In the genomic region with DNA sequence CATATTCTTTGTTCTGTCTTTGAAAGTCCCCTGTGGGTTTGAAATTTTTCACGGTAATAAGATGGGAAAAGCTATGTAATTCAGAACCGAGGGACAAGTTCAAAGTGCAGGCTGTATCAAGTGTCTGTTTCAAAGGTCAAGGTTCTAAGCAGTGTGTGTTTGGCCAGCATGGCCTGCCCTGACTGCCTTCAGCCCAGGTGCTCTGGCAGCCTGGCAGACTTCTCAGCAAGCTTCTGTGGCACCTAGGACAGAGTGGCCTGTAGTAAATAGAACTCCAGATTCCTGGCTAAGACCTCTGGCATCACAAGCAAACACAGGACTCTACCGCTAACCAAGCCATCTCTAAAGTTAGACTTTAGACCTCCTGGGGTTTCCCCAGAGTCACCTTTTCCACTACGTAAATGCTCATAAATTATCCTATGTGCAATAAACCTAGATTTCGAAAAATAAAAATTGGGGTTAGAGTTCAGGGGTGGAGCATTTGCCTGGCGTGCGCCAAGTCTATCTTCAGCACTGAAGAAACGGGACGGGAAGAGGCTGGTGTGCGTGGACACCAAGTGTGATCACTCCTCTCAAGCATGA, we compare ENCODE assay signal across 18 mouse cellular contexts.
A peak's percentile ranks its signal among the peaks of the same experiment; 100 is the strongest.
DNase-seq lines count a peak whose midpoint lies in the region; ATAC-seq lines count a peak whose summit lies in the region.
"Had no signal": no experiment of that assay in that cellular context is flagged by ENCODE, and none has a peak within 500 bp of the region (broad histone marks: within the 10 kb centered on the region; RNA-seq: fewer than 3 reads in every experiment).

No protein-coding gene starts in this region.

- no peaks in the 10 kb centered on the region for H3K4me1 ChIP-seq in midbrain, embryonic 11.5 days (ENCODE audit: control insufficient read depth, insufficient read depth, low read length)
- no peaks in the 10 kb centered on the region for H3K4me1 ChIP-seq in midbrain, embryonic 14.5 days (ENCODE audit: control insufficient read depth, insufficient read depth, low read length)
- H3K4me1 ChIP-seq: forebrain, embryonic 15.5 days; heart, embryonic 13.5 days; megakaryocyte, embryonic 14.5 days had no signal

- ATAC-seq in midbrain, embryonic 11.5 days (ENCODE audit: low FRiP score) = no peak
- ATAC-seq in midbrain, embryonic 14.5 days (ENCODE audit: low FRiP score, low TSS enrichment) = no peak
- ATAC-seq in activated CD4-positive, CD25-positive, alpha-beta regulatory T cell, adult 4 months = no peak
- ATAC-seq: forebrain, embryonic 15.5 days; inflammation-experienced regulatory T-cells, adult 6 months; liver, postnatal 0 days; midbrain, embryonic 16.5 days had no signal

- no peak overlapping the region for H3K9ac ChIP-seq in midbrain, embryonic 11.5 days (ENCODE audit: low read length)
- H3K9ac ChIP-seq in midbrain, embryonic 14.5 days (replicated peaks; ENCODE audit: low read length) = no peak overlapping the region
- H3K9ac ChIP-seq: forebrain, embryonic 15.5 days; heart, embryonic 13.5 days; hindbrain, embryonic 13.5 days; limb, embryonic 15.5 days; liver, postnatal 0 days had no signal

- no peaks in the 10 kb centered on the region for H3K9me3 ChIP-seq in midbrain, embryonic 11.5 days (ENCODE audit: control insufficient read depth, low read length)
- no peaks in the 10 kb centered on the region for H3K9me3 ChIP-seq in midbrain, embryonic 14.5 days (ENCODE audit: control insufficient read depth, low read length)
- H3K9me3 ChIP-seq: forebrain, embryonic 15.5 days; heart, embryonic 13.5 days; hindbrain, embryonic 13.5 days; limb, embryonic 15.5 days; megakaryocyte, embryonic 14.5 days had no signal

- 89% methylated on average over 10 of the region's 10 CpGs for WGBS in midbrain, embryonic 11.5 days
- WGBS in midbrain, embryonic 14.5 days = 88% methylated on average over 10 of the region's 10 CpGs

- H3K36me3 ChIP-seq in midbrain, embryonic 11.5 days (ENCODE audit: control insufficient read depth, insufficient read depth, low read length) = no peaks in the 10 kb centered on the region
- no peaks in the 10 kb centered on the region for H3K36me3 ChIP-seq in midbrain, embryonic 14.5 days (ENCODE audit: control insufficient read depth, insufficient read depth, low read length)
- H3K36me3 ChIP-seq: forebrain, embryonic 15.5 days; heart, embryonic 13.5 days; hindbrain, embryonic 13.5 days; limb, embryonic 15.5 days had no signal

- peak; percentile 52 for DNase-seq in gastrocnemius, postnatal 25 days
- DNase-seq in gastrocnemius, postnatal 10 days = no peak
- peak; percentile 69 for DNase-seq in midbrain, embryonic 11.5 days (ENCODE audit: low spot score, missing footprints)
- no peak for DNase-seq in midbrain, embryonic 14.5 days
- DNase-seq in kidney, postnatal 25 days = peak; percentile 25 to 82
- no peak for DNase-seq in lung, postnatal 10 days
- DNase-seq: cerebellum, adult 9-10 months; heart, adult 18-20 months; liver, postnatal 0 days had no signal

- H3K4me2 ChIP-seq in midbrain, embryonic 11.5 days = no peak overlapping the region
- H3K4me2 ChIP-seq in midbrain, embryonic 14.5 days (ENCODE audit: low read length) = no peak overlapping the region
- H3K4me2 ChIP-seq: forebrain, embryonic 15.5 days; heart, embryonic 13.5 days; hindbrain, embryonic 13.5 days; limb, embryonic 15.5 days had no signal

- no peak overlapping the region for H3K4me3 ChIP-seq in midbrain, embryonic 11.5 days (ENCODE audit: low read depth, low read length)
- no peak overlapping the region for H3K4me3 ChIP-seq in midbrain, embryonic 14.5 days (replicated peaks; ENCODE audit: low read depth, low read length)
- H3K4me3 ChIP-seq: forebrain, embryonic 15.5 days; heart, embryonic 13.5 days; hindbrain, embryonic 13.5 days; limb, embryonic 15.5 days; megakaryocyte, embryonic 14.5 days had no signal

- H3K27me3 ChIP-seq in midbrain, embryonic 11.5 days (ENCODE audit: control insufficient read depth, insufficient read depth, low read length) = no peaks in the 10 kb centered on the region
- H3K27me3 ChIP-seq in midbrain, embryonic 14.5 days (ENCODE audit: control insufficient read depth, insufficient read depth, low read length) = no peaks in the 10 kb centered on the region
- H3K27me3 ChIP-seq: forebrain, embryonic 15.5 days; limb, embryonic 15.5 days; megakaryocyte, embryonic 14.5 days had no signal

- H3K27ac ChIP-seq in midbrain, embryonic 11.5 days (ENCODE audit: low read depth, low read length) = no peak overlapping the region
- no peak overlapping the region for H3K27ac ChIP-seq in midbrain, embryonic 14.5 days (replicated peaks; ENCODE audit: low read depth, low read length)
- H3K27ac ChIP-seq: forebrain, embryonic 15.5 days; heart, embryonic 13.5 days; hindbrain, embryonic 13.5 days; limb, embryonic 15.5 days; stomach, postnatal 0 days had no signal

Comparison
In these comparisons a context has a peak if more than half of its experiments do, and no peak if none do; other contexts are left out.
1. DNase-seq: peak in gastrocnemius, postnatal 25 days (single experiment), midbrain, embryonic 11.5 days (single experiment) and kidney, postnatal 25 days (2 of 2); none in gastrocnemius, postnatal 10 days (single experiment), midbrain, embryonic 14.5 days (single experiment) and lung, postnatal 10 days (single experiment).